Mouse (Mus musculus): ENCODE results near the gene Mertk. TPM values are rescaled to one million over a fixed set of nuclear protein-coding genes. Genes with fewer than 3 reads are reported as not detected.

Mertk gene
- polyA plus RNA-seq, 1 experiment from 2014 or later = 6.1 TPM

DNA sequence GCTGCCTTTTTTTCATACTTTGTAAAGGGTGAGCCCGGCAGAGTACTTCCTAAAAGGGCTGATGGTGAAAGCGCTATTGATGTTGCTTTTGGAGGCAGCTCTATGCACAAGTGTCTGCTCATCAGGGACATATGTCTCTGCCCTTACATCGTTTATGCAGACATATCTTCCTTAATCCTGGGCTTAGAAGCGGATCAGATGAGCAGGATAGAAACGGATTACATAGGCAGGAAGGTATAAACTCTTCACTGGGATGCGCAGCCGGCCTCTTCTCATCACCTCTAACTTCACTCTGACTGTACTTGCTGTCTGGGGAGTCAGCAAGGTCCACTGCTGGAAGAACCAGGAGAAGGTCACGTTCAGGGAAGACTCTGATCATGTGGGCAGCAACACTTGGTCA lies 138.8 kb downstream of the Mertk start:
- Histone ChIP-seq H3K36me3 (replicated peaks; ENCODE audit: insufficient read depth, low read length) (peaks cover 45% of the 10 kb centered on the region), H3K9me3 (ENCODE audit: low read length) (no peaks in the 10 kb centered on the region), H3K27ac (ENCODE audit: low read depth) (no peak overlapping the region), H3K27me3 (ENCODE audit: insufficient read depth, low read length) (no peaks in the 10 kb centered on the region), H3K4me1 (ENCODE audit: insufficient read depth) (0 out of 2 replicates have a peak, but pooled peaks cover 3% of the 10 kb centered on the region), H3K4me3 (ENCODE audit: low read depth, low read length) (no peak overlapping the region), H3K4me2 (ENCODE audit: low read depth, low read length) (no peak overlapping the region), H3K9ac (replicated peaks) (no peak overlapping the region)
- no peak for ATAC-seq
- TF ChIP-seq CTCF (IDR thresholded peaks at IDR 0.05; ENCODE audit: low read depth) (no peak), EP300 (IDR thresholded peaks at IDR 0.05; ENCODE audit: low read depth) (no peak)
- DNase-seq = no peak
- WGBS (ENCODE audit: insufficient replicate concordance) = 86% methylated on average over 8 of the region's 8 CpGs

DNA sequence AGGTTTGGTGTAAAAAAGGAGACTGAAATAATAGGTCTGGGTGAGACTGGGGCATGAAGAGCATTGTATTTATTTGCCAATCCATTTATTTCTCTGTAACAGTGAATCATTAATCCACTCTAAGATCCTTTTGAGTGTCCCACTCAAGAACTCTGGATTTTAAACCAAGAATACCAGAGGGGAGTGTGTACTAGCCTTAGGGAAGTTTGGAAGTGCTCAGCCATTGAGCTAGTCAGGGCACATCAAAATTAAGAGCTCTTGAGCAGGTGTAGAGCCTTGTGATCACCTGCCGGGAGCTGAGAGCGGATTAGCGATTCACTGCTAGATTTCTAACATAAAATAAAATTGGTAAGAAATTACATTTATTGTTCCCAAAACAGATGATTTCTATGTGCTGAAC lies 139.9 kb downstream of the Mertk start:
- no peaks in the 10 kb centered on the region for H3K9me3 ChIP-seq (ENCODE audit: low read length)
- no peak overlapping the region for H3K4me3 ChIP-seq (ENCODE audit: low read depth, low read length)

DNA sequence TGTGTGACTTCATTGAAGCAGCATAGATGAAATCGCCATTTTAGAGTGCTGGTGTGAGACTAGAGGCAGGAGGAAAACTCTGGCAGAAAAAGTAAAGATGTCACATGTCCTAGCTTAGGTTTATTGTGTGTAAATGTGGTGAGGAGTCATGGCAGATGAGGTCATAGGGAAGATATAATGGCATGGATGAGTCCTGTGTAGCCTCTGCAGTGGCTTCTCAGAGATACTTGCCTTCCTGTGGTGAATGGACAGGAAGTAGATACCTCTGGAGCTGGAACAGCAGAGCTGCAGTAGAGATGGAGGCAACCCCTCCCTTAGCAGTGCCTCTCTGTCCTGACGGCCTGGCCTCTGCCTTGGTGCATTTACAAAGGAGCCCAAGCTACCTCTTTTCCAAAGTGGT lies 140.7 kb downstream of the Mertk start:
- TF ChIP-seq CTCF (IDR thresholded peaks at IDR 0.05; ENCODE audit: low read depth) = no peak
- no peak for TF ChIP-seq EP300 (IDR thresholded peaks at IDR 0.05; ENCODE audit: low read depth)
- Histone ChIP-seq H3K4me3 (ENCODE audit: low read depth, low read length) (no peak overlapping the region), H3K9me3 (ENCODE audit: low read length) (no peaks in the 10 kb centered on the region), H3K36me3 (replicated peaks; ENCODE audit: insufficient read depth, low read length) (peaks cover 49% of the 10 kb centered on the region), H3K9ac (replicated peaks) (no peak overlapping the region), H3K4me1 (ENCODE audit: insufficient read depth) (no peaks in the 10 kb centered on the region), H3K27ac (ENCODE audit: low read depth) (no peak overlapping the region), H3K4me2 (ENCODE audit: low read depth, low read length) (no peak overlapping the region), H3K27me3 (ENCODE audit: insufficient read depth, low read length) (no peaks in the 10 kb centered on the region)
- WGBS (ENCODE audit: insufficient replicate concordance) = 65% methylated on average over 2 of the region's 2 CpGs
- DNase-seq (no peak), ATAC-seq (peak; percentile 31; the same call in 1 of the 2 replicates)

More for the DNA sequence above, 139.9 kb downstream of the Mertk start:
- Histone ChIP-seq H3K27ac (ENCODE audit: low read depth) (no peak overlapping the region), H3K27me3 (ENCODE audit: insufficient read depth, low read length) (no peaks in the 10 kb centered on the region), H3K9ac (replicated peaks) (no peak overlapping the region), H3K4me1 (ENCODE audit: insufficient read depth) (no peaks in the 10 kb centered on the region), H3K36me3 (replicated peaks; ENCODE audit: insufficient read depth, low read length) (peaks cover 51% of the 10 kb centered on the region), H3K4me2 (ENCODE audit: low read depth, low read length) (no peak overlapping the region)
- WGBS (ENCODE audit: insufficient replicate concordance) = 95% methylated on average over 3 of the region's 3 CpGs
- TF ChIP-seq EP300 (IDR thresholded peaks at IDR 0.05; ENCODE audit: low read depth) (no peak), CTCF (IDR thresholded peaks at IDR 0.05; ENCODE audit: low read depth) (no peak)
- DNase-seq = no peak
- ATAC-seq = no peak

DNA sequence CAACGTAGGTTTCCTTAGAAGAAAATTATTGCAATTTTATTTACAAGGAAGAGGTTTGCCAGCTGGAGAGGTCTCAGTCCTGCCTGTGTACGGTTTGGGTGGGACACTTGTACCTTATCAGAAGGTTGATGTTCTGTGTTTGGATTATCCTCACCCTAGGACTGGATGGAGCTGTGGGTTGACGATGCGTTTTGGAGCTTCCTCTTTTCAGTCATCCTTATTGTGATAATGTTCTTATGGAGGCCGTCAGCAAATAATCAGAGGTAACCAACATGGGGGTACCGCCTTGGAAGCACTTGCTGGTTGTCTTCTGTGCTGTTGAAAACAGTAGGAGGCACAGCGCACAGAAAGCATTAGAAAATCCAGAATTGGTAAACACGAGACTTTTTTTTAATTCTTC lies 143.7 kb downstream of the Mertk start:
- peaks cover 50% of the 10 kb centered on the region for H3K36me3 ChIP-seq (replicated peaks; ENCODE audit: insufficient read depth, low read length)

DNA sequence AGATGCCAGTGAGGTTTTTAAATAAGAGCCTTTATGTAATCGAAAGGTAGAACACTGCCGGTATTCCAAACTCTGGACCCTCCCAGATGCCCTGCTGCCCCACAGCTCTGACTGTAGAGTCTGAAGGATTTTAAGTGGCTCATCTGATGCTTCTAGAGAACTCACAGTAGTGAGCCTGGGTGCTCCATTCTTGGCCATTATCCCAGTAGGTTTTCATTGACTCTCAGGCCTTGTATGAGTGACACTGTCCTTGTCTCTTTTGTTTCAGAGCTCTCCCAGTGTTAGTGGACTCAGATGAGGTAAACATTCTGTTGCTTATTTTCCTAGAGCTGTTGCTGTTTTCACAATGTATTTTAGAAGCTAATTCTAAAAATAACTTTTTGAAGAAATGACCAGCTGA lies 151.3 kb downstream of the Mertk start:
- no peak for TF ChIP-seq CTCF (IDR thresholded peaks at IDR 0.05; ENCODE audit: low read depth)
- TF ChIP-seq EP300 (IDR thresholded peaks at IDR 0.05; ENCODE audit: low read depth) = no peak
- H3K4me3 ChIP-seq (ENCODE audit: low read depth, low read length) = no peak overlapping the region
- ATAC-seq (no peak), DNase-seq (no peak)
- no peaks in the 10 kb centered on the region for H3K4me1 ChIP-seq (ENCODE audit: insufficient read depth)
- peaks cover 62% of the 10 kb centered on the region for H3K36me3 ChIP-seq (replicated peaks; ENCODE audit: insufficient read depth, low read length)
- no peak overlapping the region for H3K4me2 ChIP-seq (ENCODE audit: low read depth, low read length)
- H3K27me3 ChIP-seq (ENCODE audit: insufficient read depth, low read length) = no peaks in the 10 kb centered on the region
- no peak overlapping the region for H3K27ac ChIP-seq (ENCODE audit: low read depth)
- no peak overlapping the region for H3K9ac ChIP-seq (replicated peaks)
- no peaks in the 10 kb centered on the region for H3K9me3 ChIP-seq (ENCODE audit: low read length)
- 90% methylated on average over 2 of the region's 2 CpGs for WGBS (ENCODE audit: insufficient replicate concordance)

More for the DNA sequence above, 143.7 kb downstream of the Mertk start:
- DNase-seq = no peak
- no peak for TF ChIP-seq CTCF (IDR thresholded peaks at IDR 0.05; ENCODE audit: low read depth)
- TF ChIP-seq EP300 (IDR thresholded peaks at IDR 0.05; ENCODE audit: low read depth) = no peak
- 67% methylated on average over 8 of the region's 8 CpGs for WGBS (ENCODE audit: insufficient replicate concordance)
- Histone ChIP-seq H3K4me1 (ENCODE audit: insufficient read depth) (no peaks in the 10 kb centered on the region), H3K9me3 (ENCODE audit: low read length) (no peaks in the 10 kb centered on the region), H3K4me2 (ENCODE audit: low read depth, low read length) (no peak overlapping the region), H3K4me3 (ENCODE audit: low read depth, low read length) (no peak overlapping the region), H3K9ac (replicated peaks) (no peak overlapping the region), H3K27me3 (ENCODE audit: insufficient read depth, low read length) (no peaks in the 10 kb centered on the region), H3K27ac (ENCODE audit: low read depth) (no peak overlapping the region)
- no peak for ATAC-seq

Other genes with a start within 250 kb of the Mertk start
- gene Spdye4c, start 107.7 kb upstream of the Mertk start, polyA plus RNA-seq (2015; fragmentation: Nextera tagmentation; extraction: Ambion mirVana) = not detected in 2 replicates
- gene Anapc1, start 11.6 kb upstream of the Mertk start, polyA plus RNA-seq (2015; fragmentation: Nextera tagmentation; extraction: Ambion mirVana) = 7.4 and 10.2 TPM in 2 replicates
- gene Tmem87b, start 119.2 kb downstream of the Mertk start, polyA plus RNA-seq (2015; fragmentation: Nextera tagmentation; extraction: Ambion mirVana) = 15.7 and 17.5 TPM in 2 replicates
- 0.09 and 0.16 TPM in 2 replicates for gene Fbln7, start 164.0 kb downstream of the Mertk start, polyA plus RNA-seq (2015; fragmentation: Nextera tagmentation; extraction: Ambion mirVana)
- 3.0 and 3.6 TPM in 2 replicates for gene Zc3h8, start 245.1 kb downstream of the Mertk start, polyA plus RNA-seq (2015; fragmentation: Nextera tagmentation; extraction: Ambion mirVana)

Measured in liver, postnatal 0 days (tissue).